Mouse (Mus musculus): ENCODE results near the gene Cers3. TPM values are rescaled to one million over a fixed set of nuclear protein-coding genes. Genes with fewer than 3 reads are reported as not detected.

Cers3 gene
- total RNA-seq, 2 experiments from 2014 or later = not detected

- no peak overlapping the region for H3K4me3 ChIP-seq
- H3K27ac ChIP-seq = no peak overlapping the region
- no peak for TF ChIP-seq CTCF (IDR thresholded peaks at IDR 0.05)
- DNase-seq = no peak
- intact Hi-C loops (cut with DNase I) = no loop called here
These were observed 2.3 kb upstream of the Cers3 start for GRCm38 (mm10) chr7:66741008-66741407.

GRCm38 (mm10) chr7:66741412-66741811 lies 1.9 kb upstream of the Cers3 start:
- TF ChIP-seq CTCF (IDR thresholded peaks at IDR 0.05) = no peak
- intact Hi-C loops (cut with DNase I) = no loop called here
- no peak for DNase-seq
- Histone ChIP-seq H3K27ac (no peak overlapping the region), H3K4me3 (no peak overlapping the region)

- Histone ChIP-seq H3K27ac (no peak overlapping the region), H3K4me3 (no peak overlapping the region)
- DNase-seq = no peak
- intact Hi-C loops (cut with DNase I) = no loop called here
- no peak for TF ChIP-seq CTCF (IDR thresholded peaks at IDR 0.05)
These were observed 3.7 kb downstream of the Cers3 start for GRCm38 (mm10) chr7:66746972-66747371.

GRCm38 (mm10) chr7:66749998-66750397 lies 6.7 kb downstream of the Cers3 start:
- TF ChIP-seq CTCF (IDR thresholded peaks at IDR 0.05) = no peak
- Histone ChIP-seq H3K4me3 (no peak overlapping the region), H3K27ac (no peak overlapping the region)
- DNase-seq = no peak
- intact Hi-C loops (cut with DNase I) = no loop called here

- intact Hi-C loops (cut with DNase I) = no loop called here
- Histone ChIP-seq H3K27ac (no peak overlapping the region), H3K4me3 (no peak overlapping the region)
- DNase-seq = no peak
- TF ChIP-seq CTCF (IDR thresholded peaks at IDR 0.05) = no peak
These were observed 10.5 kb downstream of the Cers3 start for GRCm38 (mm10) chr7:66753816-66754215.

- no peak for TF ChIP-seq CTCF (IDR thresholded peaks at IDR 0.05)
- intact Hi-C loops (cut with DNase I) = no loop called here
- Histone ChIP-seq H3K4me3 (no peak overlapping the region), H3K27ac (no peak overlapping the region)
- no peak for DNase-seq
These were observed 12.3 kb downstream of the Cers3 start for GRCm38 (mm10) chr7:66755611-66756010.

GRCm38 (mm10) chr7:66769902-66770301 lies 26.6 kb downstream of the Cers3 start:
- no peak for TF ChIP-seq CTCF (IDR thresholded peaks at IDR 0.05)
- intact Hi-C loops (cut with DNase I) = no loop called here
- H3K4me3 ChIP-seq = no peak overlapping the region
- no peak overlapping the region for H3K27ac ChIP-seq
- no peak for DNase-seq

GRCm38 (mm10) chr7:66770706-66771105 lies 27.4 kb downstream of the Cers3 start:
- no peak overlapping the region for H3K27ac ChIP-seq
- DNase-seq = no peak

GRCm38 (mm10) chr7:66771252-66771651 lies 27.9 kb downstream of the Cers3 start:
- intact Hi-C loops (cut with DNase I) = no loop called here
- TF ChIP-seq CTCF (IDR thresholded peaks at IDR 0.05) = no peak
- H3K27ac ChIP-seq = no peak overlapping the region
- no peak overlapping the region for H3K4me3 ChIP-seq
- no peak for DNase-seq

More at GRCm38 (mm10) chr7:66770706-66771105, 27.4 kb downstream of the Cers3 start:
- no peak overlapping the region for H3K4me3 ChIP-seq
- intact Hi-C loops (cut with DNase I) = no loop called here
- TF ChIP-seq CTCF (IDR thresholded peaks at IDR 0.05) = no peak

- no peak for DNase-seq
- Histone ChIP-seq H3K4me3 (no peak overlapping the region), H3K27ac (no peak overlapping the region)
- no peak for TF ChIP-seq CTCF (IDR thresholded peaks at IDR 0.05)
- intact Hi-C loops (cut with DNase I) = no loop called here
These were observed 36.1 kb downstream of the Cers3 start for GRCm38 (mm10) chr7:66779411-66779810.

GRCm38 (mm10) chr7:66779944-66780942 lies 36.9 kb downstream of the Cers3 start:
- no peak for TF ChIP-seq CTCF (IDR thresholded peaks at IDR 0.05)
- intact Hi-C loops (cut with DNase I) = no loop called here
- H3K27ac ChIP-seq = no peak overlapping the region
- no peak for DNase-seq
- no peak overlapping the region for H3K4me3 ChIP-seq

GRCm38 (mm10) chr7:66786476-66786875 lies 43.2 kb downstream of the Cers3 start:
- H3K4me3 ChIP-seq = no peak overlapping the region
- no peak overlapping the region for H3K27ac ChIP-seq
- no peak for DNase-seq
- intact Hi-C loops (cut with DNase I) = no loop called here
- no peak for TF ChIP-seq CTCF (IDR thresholded peaks at IDR 0.05)

- TF ChIP-seq CTCF (IDR thresholded peaks at IDR 0.05) = no peak
- intact Hi-C loops (cut with DNase I) = no loop called here
- no peak overlapping the region for H3K4me3 ChIP-seq
- DNase-seq = no peak
- no peak overlapping the region for H3K27ac ChIP-seq
These were observed 44.5 kb downstream of the Cers3 start for GRCm38 (mm10) chr7:66787816-66788215.
